Mouse (Mus musculus) skeletal muscle tissue, adult 2 months (tissue): ENCODE measurements at regions not wholly inside any gene's neighbourhood (a gene's known extent, or its start where the extent isn't known, plus 50 kb on each side); places are given as distances from the start of the nearest gene placed in this dataset.

Source experiments
- DNase-seq: peaks from one replicate; pipeline ENCODE4 v3.0.0-alpha.2; 2012; ENCODE audit warnings: low read depth, low spot score

DNA sequence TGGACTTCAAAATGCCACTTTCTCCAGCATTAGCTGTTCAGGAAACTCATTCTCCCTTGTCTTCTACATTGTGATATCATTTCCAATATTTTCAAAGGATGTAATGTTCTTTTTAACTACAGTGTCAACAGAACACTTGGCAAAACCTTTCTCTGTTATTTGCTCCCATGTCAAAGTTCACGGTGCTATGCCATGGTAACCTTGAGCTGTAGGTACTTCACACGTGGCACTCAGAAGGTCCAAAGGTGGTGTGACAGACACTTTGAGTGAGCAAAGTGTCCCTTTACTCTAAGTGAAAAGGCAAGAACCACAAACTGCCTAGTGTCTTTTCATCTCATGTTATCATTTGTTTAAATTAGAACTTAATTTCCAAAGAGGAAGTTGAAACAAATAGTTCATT lies 53.3 kb upstream of the Tram2 start:
- no peak for DNase-seq

DNA sequence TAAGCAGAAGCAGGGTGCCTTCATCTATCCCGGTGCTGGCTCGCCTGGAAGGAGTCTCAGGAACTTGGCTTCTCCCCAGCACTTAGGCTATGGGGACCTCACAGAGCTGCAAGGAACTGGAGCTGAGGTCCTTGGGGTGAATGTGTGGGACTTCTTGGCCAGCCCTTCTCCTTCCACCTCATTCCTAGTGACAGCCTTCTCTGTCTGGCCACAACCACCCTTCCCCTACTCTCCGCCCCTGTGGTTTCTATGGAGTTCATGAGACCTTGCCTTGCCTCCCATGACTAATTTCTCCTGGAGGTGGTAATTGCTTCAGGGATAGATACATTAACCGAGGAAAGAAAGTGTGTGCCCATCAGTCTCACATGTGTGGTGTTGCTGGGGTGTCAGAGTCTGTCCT lies 67.9 kb upstream of the Tram2 start:
- no peak for DNase-seq

DNA sequence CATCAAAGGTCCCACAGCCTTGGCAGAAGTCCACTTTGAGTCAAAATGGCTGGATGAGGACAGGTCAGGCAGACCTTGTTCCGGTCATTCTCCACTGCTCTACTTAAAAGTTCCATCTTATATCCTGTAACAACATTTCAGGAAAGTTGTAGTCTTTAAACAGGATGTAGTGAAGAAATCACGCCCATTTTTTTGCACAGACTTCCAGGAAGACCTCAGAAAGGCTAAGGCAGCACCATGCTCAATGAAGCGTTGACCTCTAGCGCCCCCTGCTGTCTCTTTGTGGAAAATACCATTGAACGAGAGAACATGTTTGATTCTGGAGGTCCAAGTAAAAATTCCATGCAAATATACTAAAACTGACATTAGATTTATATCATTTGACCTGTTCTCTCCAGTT lies 56.6 kb upstream of the Tmem14a start:
- peak; percentile 53 for DNase-seq

DNA sequence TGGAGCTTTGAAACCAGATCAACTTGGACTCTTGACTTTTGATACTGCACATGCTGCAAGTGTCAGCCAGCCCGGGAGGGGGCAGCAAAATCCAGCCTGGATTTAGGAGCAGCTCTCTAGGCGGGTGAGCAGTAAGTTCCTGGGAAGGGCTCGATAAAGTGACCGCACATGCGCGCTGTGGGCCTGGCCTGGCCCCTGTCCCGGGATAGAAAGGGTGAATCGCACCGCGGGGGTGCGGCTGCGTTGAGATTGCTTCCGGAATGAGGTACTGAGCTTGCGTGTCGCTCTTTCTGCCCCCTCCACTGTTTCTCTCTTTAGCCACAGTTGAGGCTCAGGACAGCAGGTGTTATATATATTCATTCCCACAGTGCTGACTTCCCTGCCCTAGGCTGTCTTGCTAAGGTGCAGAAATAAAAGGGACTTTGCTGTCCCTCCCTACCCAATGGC lies 52.1 kb upstream of the Tmem14a start:
- DNase-seq: peak; percentile 81

DNA sequence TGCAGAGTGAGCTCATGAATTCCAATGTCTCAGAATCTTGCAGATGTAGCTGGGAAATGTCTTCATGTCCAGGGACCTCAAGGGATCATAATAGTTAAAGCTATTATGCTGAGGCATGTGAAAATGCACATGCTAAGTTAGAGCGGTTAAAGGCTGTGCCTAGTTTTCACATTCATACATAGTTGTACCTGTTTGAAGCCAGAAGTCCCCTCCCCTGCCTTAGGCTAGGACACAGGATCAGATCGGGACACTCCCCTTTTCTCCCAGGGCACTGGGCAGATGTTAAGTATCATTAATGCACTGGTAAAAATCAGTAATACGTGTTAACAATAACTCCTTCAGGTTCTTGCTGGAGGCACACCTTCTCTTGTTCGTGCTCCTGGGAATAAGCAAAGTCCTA lies 51.6 kb upstream of the Tmem14a start:
- no peak for DNase-seq
